Mouse (Mus musculus): Measurements from ENCODE around the gene Brms1.
A peak's percentile ranks its signal among the peaks of the same experiment; 100 is the strongest.

Gene Brms1

DNA sequence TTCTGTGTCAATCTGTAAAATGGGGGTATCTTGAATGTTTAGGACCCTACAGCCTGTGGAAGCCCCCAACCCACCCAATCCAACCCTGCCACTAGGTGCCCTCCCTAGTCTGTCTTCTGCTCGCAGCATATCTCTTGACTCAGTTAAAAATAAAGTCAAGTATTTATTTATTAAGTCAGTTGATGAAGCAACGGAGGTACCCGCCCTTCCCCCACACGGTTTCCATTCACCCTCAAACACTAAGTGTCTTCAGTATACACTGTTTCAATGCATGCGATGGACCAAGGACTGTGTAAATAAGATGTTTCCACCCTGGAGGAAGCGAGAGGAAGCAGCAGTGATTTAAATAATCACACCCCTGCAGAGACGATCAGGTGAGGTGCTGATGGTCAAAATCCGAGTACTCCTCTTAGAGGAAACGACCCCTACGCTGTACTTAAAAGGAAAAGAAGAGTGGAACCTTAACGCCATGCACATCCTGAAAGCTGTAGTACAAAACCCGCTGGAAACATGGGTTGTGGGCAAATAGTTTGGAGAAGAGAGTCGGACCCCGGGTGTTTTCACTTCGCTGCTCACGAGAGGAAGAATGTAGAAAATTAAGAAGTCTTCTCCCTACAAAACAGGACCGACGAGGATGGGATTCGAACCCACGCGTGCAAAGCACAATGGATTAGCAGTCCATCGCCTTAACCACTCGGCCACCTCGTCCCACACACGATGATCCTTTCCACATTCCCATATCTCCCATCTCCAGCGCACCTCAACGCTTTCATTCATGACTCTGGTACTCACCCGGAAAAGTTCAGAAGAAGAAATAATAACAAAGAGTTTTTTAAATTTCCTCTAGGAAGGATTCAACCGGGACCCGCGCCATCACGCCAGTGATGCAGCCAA lies 3.2 kb upstream of the Brms1 start:
- ATAC-seq (ENCODE audit: insufficient number of reproducible peaks, low FRiP score, low TSS enrichment), result peak; percentile 16; the same call in 1 of the 2 replicates

DNA sequence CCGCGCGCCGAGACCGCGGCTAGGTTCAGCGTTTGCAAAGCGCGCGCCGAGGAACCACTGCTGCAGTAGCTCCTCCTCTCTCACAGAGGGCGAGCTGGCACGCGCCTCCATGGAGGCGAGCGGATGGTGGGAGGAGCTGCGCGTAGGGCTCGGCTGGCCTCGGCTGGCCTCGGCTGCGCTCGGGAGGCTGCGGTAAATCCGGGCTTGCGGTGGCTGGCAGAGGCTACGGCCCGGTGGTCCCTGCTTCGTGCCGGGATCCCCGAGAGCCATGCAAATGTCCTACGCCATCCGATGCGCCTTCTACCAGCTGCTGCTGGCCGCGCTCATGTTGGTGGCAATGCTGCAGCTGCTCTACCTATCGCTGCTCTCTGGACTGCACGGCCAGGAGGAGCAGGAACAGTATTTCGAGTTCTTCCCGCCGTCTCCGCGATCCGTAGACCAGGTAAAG lies 2.4 kb upstream of the Brms1 start, which contains the start of the genes B4gat1 and AC124502.3:
B4gat1 (plus strand) TSS at position 118 of the 448 bp plus-strand sequence.
AC124502.3 (plus strand) TSS at position 183 of the 448 bp plus-strand sequence.
- ATAC-seq (ENCODE audit: insufficient number of reproducible peaks, low FRiP score, low TSS enrichment), result peak; percentile 79; the same call in 1 of the 2 replicates

DNA sequence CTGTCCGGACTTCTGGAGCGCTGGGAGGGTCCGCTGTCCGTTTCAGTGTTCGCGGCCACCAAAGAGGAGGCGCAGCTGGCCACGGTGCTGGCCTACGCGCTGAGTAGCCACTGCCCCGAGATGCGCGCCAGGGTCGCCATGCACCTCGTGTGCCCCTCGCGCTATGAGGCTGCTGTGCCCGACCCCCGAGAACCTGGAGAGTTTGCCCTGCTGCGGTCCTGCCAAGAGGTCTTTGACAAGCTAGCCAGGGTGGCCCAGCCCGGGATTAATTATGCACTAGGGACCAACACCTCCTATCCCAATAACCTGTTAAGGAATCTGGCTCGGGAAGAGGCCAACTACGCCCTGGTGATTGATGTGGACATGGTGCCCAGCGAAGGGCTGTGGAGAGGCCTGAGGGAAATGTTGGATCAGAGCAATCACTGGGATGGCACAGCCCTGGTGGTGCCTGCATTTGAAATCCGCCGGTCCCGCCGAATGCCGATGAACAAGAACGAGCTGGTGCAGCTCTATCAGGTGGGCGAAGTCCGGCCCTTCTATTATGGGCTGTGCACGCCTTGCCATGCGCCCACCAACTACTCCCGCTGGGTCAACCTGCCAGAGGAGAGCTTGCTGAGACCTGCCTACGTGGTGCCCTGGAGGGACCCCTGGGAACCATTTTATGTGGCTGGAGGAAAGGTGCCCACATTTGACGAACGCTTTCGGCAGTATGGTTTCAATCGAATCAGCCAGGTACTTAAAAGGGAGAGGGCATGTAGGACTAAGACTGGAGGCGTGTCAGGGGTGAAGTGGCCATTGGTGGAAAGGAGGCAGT lies 1.6 kb upstream of the Brms1 start:
- ATAC-seq (ENCODE audit: insufficient number of reproducible peaks, low FRiP score, low TSS enrichment), result no peak

DNA sequence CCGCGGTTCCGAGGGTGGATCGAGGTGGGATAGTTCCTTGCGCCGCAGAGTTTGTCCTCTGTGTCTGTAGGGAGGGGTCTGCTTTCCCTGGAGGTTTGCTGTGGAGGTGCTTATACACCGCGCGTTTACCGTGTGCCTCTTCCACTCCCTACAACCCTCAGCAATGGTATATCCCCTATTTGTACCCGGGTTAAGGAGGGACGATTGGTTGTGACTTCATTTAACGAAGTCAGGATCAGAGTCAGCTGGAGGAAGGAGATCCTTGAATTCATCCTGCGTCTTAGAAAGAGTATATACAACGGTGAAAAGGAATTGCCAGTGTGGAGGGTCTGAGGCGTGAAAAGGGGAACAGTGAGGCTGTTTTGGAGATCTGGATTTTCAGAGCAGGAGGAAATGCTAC lies 434 bp downstream of the Brms1 start:
- no peak for ATAC-seq (ENCODE audit: insufficient number of reproducible peaks, low FRiP score, low TSS enrichment)

DNA sequence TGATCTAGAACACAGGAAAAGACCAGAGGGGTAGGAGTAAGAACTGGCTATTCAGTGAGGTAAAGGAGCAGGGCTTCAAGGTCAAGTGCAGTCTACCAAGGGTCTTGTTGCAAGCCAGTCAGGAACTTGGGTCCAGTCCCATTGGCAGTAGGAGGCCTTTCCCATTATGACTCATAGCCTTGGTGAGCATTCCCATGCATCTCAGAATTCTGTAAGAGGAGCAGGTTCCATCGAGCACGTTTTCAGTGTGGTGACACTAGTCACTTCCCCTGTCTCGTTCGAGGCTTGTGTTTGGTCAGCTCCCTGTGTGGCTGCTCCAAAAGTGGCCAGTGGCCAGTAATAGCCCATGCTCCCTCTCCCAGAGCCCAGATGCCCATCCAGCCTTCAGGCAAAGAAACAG lies 4.4 kb downstream of the Brms1 start:
- ATAC-seq (ENCODE audit: insufficient number of reproducible peaks, low FRiP score, low TSS enrichment), result no peak

DNA sequence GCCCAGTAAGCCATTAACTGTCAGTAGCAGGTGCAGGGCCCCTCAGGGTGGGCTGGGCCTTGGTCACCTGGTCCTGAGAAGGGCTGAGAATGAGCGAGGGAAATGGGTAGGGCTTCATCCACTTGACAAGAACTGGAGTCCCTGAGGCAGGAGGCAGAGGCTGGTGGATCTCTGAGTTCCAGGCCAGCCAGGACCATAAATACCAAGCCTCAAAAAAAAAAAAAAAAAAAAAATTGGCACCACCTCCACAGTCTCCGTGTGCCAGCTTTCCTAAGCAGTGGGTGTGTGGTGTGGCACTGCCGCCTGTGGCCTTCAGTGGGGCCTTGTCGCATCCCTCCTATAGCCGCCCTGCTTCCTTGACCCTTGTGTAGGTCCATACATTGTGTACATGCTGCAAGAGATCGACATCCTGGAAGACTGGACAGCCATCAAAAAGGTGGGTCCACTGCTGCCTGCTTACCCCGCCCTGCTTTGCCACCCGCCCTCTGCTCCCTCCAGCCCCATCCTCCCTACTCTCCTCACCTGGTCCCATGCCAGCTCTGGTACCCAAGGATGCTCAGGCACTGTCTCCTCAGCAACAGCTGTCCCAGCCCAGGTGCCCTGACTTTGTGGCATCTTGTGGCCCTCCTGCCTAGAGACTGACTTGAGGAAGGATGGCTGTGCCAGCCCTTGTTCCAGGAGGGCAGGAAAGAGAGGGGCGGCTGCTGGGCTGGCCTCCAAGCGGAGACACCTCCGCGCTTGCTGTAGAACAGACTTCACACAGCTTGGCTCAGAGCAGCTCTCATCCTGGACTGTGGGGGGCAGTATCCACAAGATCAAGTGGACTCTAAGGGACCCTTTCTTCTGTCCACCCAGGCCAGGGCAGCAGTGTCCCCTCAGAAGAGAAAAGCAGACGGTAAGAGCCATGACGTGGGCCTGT lies 7.2 kb downstream of the Brms1 start:
- ATAC-seq (ENCODE audit: insufficient number of reproducible peaks, low FRiP score, low TSS enrichment), result no peak

DNA sequence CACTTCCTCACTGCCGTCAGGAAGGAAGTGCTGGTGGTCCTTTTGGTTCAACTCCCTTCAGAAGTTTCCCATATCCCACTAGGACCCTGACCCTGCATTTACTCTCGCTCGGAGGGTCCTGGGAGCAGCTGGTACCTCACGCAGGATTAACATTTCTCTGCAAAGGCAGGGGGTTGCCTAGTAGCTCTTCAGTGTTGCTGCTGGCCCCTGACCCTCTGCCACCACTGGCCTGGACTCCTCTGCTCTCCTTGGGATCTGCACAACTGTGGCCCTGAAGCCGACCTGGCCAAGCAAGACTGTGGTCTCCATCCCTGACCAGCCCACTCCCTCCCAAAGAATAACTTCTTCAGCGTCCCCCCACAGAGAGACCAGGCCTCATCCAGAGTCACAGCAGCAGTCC lies 8.2 kb downstream of the Brms1 start:
- no peak for ATAC-seq (ENCODE audit: insufficient number of reproducible peaks, low FRiP score, low TSS enrichment)

DNA sequence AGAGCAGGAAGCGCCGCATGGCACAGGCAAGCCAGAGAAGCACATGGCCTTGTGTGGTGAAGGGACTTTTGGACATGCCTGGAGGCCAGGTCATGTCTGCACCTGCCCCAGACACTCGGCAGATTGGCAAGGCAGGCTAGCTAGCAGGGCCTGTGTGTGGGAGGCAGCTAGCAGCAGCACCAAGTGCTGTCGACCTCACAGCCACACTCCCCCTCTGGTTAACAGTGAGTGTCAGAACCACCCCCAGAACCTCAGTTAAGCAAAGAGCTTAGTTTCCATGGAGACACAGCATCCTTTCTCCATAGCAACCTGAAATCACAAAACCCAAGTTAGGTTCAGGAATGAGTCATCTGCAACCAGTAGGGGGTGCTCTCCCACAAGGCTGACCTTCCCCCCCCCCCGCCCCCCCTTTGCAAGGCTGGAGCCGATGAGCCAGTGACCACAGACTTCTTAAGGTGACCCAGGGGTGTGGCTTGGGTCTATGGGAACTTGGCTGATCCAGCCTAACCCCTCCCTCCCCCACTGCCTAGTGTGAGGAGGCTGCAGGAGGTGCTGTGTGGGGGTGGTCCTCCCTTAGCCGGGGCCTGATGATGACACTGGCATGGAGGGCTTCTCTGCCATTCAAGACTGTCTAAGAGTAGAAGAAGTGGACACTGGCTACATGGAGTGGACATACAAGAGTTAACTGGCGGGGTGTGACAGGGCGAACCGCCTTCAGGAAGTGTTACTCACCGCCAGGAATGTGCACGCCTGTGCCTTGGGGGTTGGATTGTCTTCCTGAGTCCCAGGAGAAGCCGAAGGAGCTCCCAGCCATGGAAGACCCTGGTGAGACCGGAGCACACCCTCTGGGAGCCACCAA lies 9.1 kb downstream of the Brms1 start, which contains the start of gene Rin1:
Rin1 (plus strand) TSS at position 435 of the 859 bp plus-strand sequence.
- no peak for ATAC-seq (ENCODE audit: insufficient number of reproducible peaks, low FRiP score, low TSS enrichment)

DNA sequence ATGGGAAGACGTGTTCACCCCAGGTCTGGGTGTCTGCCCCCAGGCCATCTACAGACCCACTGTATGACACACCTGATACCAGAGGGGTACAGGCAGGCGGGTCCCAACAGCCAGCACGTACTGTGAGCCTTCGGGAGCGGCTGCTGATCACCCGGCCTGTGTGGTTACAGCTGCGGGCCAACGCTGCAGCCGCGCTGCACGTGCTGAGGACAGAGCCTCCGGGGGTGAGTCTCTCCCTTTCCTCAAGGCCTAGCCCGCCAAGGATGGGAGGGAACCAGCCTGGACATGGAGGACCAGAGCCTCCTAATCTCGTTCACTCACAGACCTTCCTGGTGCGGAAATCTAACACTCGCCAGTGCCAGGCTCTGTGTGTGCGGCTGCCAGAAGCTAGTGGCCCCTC lies 9.9 kb downstream of the Brms1 start:
- ATAC-seq (ENCODE audit: insufficient number of reproducible peaks, low FRiP score, low TSS enrichment), result no peak

DNA sequence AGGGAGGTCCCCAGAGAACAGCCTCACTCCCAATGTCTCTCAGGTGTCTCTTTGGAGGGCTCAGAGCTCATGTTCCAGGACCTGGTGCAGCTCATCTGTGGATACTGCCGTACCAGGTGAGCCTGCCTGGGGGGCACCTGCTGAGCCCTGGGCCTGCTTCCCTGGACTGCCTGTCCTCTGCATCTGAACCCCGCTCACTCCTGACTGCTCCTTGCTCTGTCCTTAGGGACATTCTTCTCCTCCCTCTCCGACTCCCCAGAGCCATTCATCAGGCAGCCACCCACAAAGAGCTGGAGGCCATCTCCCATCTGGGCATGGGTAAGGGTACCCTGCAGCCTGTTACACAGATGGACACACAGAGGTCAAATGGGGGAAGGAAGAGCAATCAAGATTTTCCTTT lies 10.4 kb downstream of the Brms1 start:
- ATAC-seq (ENCODE audit: insufficient number of reproducible peaks, low FRiP score, low TSS enrichment), result no peak

DNA sequence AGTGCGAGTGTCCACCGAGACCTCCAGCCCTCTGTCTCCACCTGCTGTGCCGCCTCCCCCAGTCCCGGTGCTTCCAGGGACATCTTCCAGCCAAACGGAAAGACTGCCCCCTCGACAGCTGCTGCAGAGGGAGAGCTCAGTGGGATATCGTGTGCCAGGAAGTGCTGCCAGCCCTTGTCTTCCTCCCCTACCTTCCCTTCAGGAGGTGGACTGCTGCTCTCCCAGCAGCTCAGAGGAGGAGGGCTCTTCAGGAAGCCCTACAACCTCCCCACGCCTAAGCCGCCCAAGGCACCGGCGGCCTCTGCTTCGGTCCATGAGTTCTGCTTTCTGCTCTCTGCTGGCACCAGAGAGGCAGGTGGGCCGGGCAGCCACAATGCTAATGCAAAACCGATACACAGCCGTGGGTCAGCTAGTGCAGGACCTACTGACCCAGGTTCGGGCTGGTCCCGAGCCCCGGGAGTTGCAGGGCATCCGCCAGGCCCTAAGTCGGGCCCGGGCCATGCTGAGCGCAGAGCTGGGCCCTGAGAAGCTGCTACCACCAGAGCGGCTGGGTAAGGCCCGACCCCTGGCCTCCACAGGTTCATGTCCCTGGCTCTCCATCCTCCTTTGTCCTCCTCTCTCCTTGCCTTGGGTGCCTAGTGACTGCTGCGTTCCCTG lies 11.1 kb downstream of the Brms1 start:
- ATAC-seq (ENCODE audit: insufficient number of reproducible peaks, low FRiP score, low TSS enrichment), result no peak; the same call in 1 of the 2 replicates

DNA sequence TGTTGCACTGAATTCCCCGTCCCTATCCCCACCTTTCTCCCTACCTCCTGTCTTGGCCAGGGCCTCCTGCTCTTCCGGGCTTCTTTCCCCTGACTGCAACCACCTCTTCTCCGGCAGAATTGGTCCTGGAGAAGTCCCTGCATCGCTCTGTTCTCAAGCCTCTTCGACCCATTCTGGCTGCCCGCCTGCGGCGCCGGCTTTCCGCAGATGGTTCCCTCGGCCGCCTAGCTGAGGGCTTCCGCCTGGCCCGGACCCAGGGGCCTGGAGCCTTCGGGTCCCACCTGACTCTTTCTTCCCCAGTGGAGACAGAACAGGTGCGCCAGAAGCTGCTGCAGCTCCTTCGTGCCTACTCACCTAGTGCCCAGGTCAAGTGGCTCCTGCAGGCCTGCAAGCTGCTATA lies 11.7 kb downstream of the Brms1 start:
- no peak for ATAC-seq (ENCODE audit: insufficient number of reproducible peaks, low FRiP score, low TSS enrichment)

DNA sequence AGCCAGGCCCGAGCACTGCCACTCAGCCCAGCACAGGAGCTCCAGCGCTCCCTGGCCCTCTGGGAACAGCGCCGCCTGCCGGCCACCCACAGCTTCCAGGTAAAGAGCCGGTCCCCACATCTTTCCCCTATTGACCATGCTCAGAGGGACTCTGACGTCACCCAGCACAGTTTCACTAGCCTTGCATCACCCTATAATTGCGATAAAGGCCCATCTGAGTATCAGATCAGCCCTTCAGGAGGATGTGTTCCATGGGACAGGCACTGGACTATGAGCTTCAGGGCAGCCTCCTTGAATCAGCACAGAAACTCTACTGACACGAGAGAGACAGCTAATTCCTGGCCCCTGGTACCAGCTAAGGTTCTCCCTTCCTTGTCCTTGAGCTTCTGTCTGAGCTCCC lies 12.8 kb downstream of the Brms1 start:
- ATAC-seq (ENCODE audit: insufficient number of reproducible peaks, low FRiP score, low TSS enrichment), result no peak

DNA sequence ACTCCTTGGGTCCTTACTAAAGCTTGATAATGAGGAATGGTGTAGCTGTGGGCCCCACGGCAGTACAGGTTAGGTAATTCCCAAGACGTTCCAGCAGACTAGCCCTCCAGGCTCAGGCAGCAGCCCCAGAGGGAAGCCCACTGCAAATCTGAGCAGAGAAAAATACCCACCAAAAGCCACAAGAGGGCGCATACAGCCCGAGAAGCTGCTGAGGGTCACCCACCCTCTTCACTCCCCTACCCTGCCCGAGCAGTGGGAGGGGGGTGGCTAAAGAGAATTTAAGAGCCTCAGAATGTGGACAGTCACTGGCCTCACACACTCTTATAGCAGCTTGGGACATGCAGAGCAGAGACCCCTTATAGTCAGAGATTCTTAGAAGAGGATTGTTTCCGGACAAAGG lies 15.1 kb downstream of the Brms1 start:
- ATAC-seq (ENCODE audit: insufficient number of reproducible peaks, low FRiP score, low TSS enrichment), result no peak

DNA sequence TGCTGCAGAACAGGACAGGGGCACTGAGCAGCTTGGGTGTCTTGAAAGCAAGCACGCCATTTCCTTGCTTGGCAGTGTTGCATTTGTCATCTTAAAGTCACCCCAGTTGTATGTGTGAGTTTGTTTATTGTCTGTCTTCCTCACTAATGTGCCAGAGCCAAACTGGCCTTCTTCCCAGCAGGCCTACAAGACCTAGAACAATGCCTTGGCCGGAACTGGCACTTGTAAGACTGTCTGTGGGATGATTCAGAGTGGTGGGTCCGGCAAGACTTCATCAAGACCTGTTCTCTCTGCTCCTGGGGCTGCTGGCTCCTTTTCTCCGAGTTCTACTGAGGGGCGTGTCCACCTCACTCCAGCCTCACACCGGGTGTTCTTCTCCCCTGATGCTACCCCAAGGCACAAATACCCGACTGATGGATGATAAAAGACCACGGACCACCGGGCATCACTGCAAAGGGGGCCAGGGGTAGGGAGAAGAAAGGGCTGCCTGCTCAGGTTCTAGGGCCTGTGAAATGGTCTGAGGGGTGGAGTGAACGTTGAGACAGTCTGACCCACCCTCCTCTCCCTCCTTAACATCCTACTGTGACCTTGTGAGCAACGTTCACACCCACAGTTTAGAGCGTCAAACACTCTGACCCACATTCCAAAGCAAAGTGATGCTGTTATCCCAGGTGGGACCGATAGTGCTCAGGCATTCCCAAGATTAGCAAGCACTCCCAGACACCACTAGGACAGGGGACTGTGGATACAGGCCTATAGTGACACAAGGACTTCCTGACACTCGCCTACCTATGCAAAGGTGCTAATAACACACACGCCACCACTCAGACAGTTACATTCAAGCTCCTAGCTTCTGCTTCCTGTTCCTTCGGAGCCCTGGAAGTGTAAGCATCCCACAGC lies 17.0 kb downstream of the Brms1 start:
- no peak for ATAC-seq (ENCODE audit: insufficient number of reproducible peaks, low FRiP score, low TSS enrichment)

DNA sequence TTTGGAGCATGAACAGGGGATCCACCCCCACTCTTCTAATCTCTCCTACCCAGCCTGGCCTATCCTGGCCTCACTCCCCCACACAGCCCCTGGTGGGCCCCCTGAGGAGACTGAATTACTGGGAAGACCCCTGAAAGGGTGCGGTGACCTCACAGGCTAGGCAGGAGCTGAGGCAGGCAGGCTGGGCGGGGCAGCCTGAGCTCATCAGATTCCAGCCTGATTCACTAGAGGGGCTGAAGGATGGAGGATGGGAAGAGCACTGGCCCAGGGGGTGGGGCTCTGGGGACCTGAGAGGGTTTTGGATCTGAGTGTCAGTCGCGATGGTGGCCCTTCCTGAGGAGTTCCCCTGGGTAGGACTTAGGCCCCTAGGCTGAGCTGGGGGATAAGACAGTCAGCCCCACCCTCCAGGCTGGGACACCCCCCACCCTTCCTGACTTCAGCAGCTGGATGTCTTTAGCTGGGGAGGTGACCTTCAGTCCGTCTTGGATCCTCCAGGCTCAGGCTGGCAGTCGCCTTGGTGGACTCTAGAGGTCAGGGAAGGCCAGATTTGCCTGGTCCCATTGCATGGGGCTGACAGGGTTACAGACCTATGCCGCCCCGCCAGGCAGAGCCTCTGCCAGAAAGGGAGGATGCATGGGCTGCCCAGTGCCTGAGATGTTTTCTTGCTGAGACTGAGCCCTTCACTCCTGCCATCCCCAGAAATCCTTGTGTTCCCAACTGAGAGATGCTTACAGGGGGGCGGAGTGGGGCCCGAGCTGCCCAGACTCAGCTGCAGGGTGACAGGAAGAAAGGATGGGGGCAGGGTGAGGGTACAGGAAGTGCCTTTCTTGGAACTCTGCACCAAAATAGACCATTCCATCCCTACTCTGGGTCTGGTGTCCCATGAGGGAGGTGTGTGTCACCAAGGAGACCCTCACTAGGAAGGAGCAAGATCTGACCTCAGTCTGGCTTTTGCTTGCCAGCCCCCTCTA lies 17.9 kb downstream of the Brms1 start:
- no peak for ATAC-seq (ENCODE audit: insufficient number of reproducible peaks, low FRiP score, low TSS enrichment)
